Comparison of ENCODE assay signal across 23 mouse cellular contexts in genomic region chr5:66084541-66084940, GRCm38 (mm10).
DNase-seq lines count a peak whose midpoint lies in the region; ATAC-seq and TF ChIP-seq lines count a peak whose summit lies in the region.
"Had no signal": no experiment of that assay in that cellular context is flagged by ENCODE, and none has a peak within 500 bp of the region (broad histone marks: within the 10 kb centered on the region; RNA-seq: fewer than 3 reads in every experiment).

No protein-coding gene starts in this region.

- 52% methylated on average over 3 of the region's 3 CpGs for WGBS in kidney, adult 2 months
- 86% methylated on average over 3 of the region's 3 CpGs for WGBS in kidney, embryonic 14.5 days
- WGBS in liver, postnatal 0 days (ENCODE audit: insufficient replicate concordance) = 58% methylated on average over 3 of the region's 3 CpGs
- WGBS in liver, embryonic 12.5 days (ENCODE audit: insufficient replicate concordance) = 66% methylated on average over 3 of the region's 3 CpGs

- H3K27me3 ChIP-seq in kidney, adult 2 months (replicated peaks; ENCODE audit: control insufficient read depth, insufficient read depth, low read length) = no peaks in the 10 kb centered on the region
- H3K27me3 ChIP-seq in kidney, embryonic 14.5 days (ENCODE audit: control insufficient read depth, insufficient read depth, low read length) = no peaks in the 10 kb centered on the region
- H3K27me3 ChIP-seq in liver, postnatal 0 days (ENCODE audit: insufficient read depth, low read length) = no peaks in the 10 kb centered on the region
- H3K27me3 ChIP-seq in liver, embryonic 12.5 days (replicated peaks) = no peaks in the 10 kb centered on the region
- H3K27me3 ChIP-seq: embryonic facial prominence, embryonic 13.5 days; embryonic facial prominence, embryonic 15.5 days had no signal

- TF ChIP-seq POLR2A in kidney, adult 2 months (IDR thresholded peaks at IDR 0.05; ENCODE audit: low read depth, low read length) = no peak

- no peak overlapping the region for H3K4me3 ChIP-seq in kidney, adult 2 months (ENCODE audit: insufficient read depth, low read depth, low read length)
- no peak overlapping the region for H3K4me3 ChIP-seq in kidney, embryonic 14.5 days (ENCODE audit: low read length)
- H3K4me3 ChIP-seq in liver, postnatal 0 days (ENCODE audit: low read depth, low read length) = no peak overlapping the region
- no peak overlapping the region for H3K4me3 ChIP-seq in liver, embryonic 12.5 days
- H3K4me3 ChIP-seq: embryonic facial prominence, embryonic 13.5 days; embryonic facial prominence, embryonic 15.5 days; erythroblast, embryonic 14.5 days; forebrain, embryonic 10.5 days; forebrain, embryonic 12.5 days had no signal

- no peak for TF ChIP-seq CTCF in kidney, adult 2 months (conservative IDR thresholded peaks at IDR 0.05; ENCODE audit: insufficient read depth, insufficient read length, low read depth, low read length)
- no peak for TF ChIP-seq CTCF in liver, postnatal 0 days (IDR thresholded peaks at IDR 0.05; ENCODE audit: low read depth)

- TF ChIP-seq EP300 in liver, postnatal 0 days (IDR thresholded peaks at IDR 0.05; ENCODE audit: low read depth) = no peak

- H3K27ac ChIP-seq in kidney, adult 2 months (ENCODE audit: insufficient read depth, low read depth, low read length) = peak overlapping the region; percentile 35
- H3K27ac ChIP-seq in kidney, embryonic 14.5 days (ENCODE audit: low read depth, low read length) = no peak overlapping the region
- 0 out of 2 replicates have a peak overlapping the region, but pooled peaks have one; percentile 18 for H3K27ac ChIP-seq in liver, postnatal 0 days (ENCODE audit: low read depth)
- no peak overlapping the region for H3K27ac ChIP-seq in liver, embryonic 12.5 days
- H3K27ac ChIP-seq: embryonic facial prominence, embryonic 13.5 days; embryonic facial prominence, embryonic 15.5 days; forebrain, embryonic 10.5 days; forebrain, embryonic 12.5 days had no signal

- H3K4me2 ChIP-seq in kidney, embryonic 14.5 days (replicated peaks; ENCODE audit: low read depth, low read length) = no peak overlapping the region
- no peak overlapping the region for H3K4me2 ChIP-seq in liver, postnatal 0 days (ENCODE audit: low read depth, low read length)
- H3K4me2 ChIP-seq in liver, embryonic 12.5 days = no peak overlapping the region
- H3K4me2 ChIP-seq: embryonic facial prominence, embryonic 13.5 days; embryonic facial prominence, embryonic 15.5 days; forebrain, embryonic 12.5 days had no signal

- H3K9me3 ChIP-seq in kidney, embryonic 14.5 days (ENCODE audit: control insufficient read depth, low read length) = no peaks in the 10 kb centered on the region
- no peaks in the 10 kb centered on the region for H3K9me3 ChIP-seq in liver, postnatal 0 days (ENCODE audit: low read length)
- no peaks in the 10 kb centered on the region for H3K9me3 ChIP-seq in liver, embryonic 12.5 days (replicated peaks)
- H3K9me3 ChIP-seq: embryonic facial prominence, embryonic 13.5 days; embryonic facial prominence, embryonic 15.5 days; forebrain, embryonic 10.5 days; forebrain, embryonic 12.5 days had no signal

- ATAC-seq in kidney, embryonic 14.5 days (ENCODE audit: low FRiP score, low TSS enrichment) = no peak
- no peak for ATAC-seq in liver, postnatal 0 days
- ATAC-seq in liver, embryonic 12.5 days = no peak
- ATAC-seq: CD4-positive, CD25-positive, alpha-beta regulatory T cell, adult 4 months; forebrain, embryonic 14.5 days; forebrain, embryonic 16.5 days had no signal

- H3K9ac ChIP-seq in kidney, embryonic 14.5 days (ENCODE audit: low read depth, low read length) = no peak overlapping the region
- H3K9ac ChIP-seq in liver, postnatal 0 days (replicated peaks) = no peak overlapping the region
- no peak overlapping the region for H3K9ac ChIP-seq in liver, embryonic 12.5 days
- H3K9ac ChIP-seq: embryonic facial prominence, embryonic 13.5 days; embryonic facial prominence, embryonic 15.5 days; forebrain, embryonic 12.5 days had no signal

- DNase-seq in kidney, adult 2 months = no peak
- no peak for DNase-seq in liver, postnatal 0 days
- DNase-seq in cerebellum, adult 9-10 months = no peak
- DNase-seq: adrenal gland, adult 2 months; adrenal gland, postnatal 10 days; adrenal gland, postnatal 25 days; B cell, adult 2 months; cerebellum, adult 11-12 months; cerebellum, adult 2 months; cerebellum, adult 9-11 months; cerebellum, postnatal 14 days; cerebellum, postnatal 36 days; embryo, embryonic 11 days had no signal

- H3K36me3 ChIP-seq in kidney, adult 2 months (ENCODE audit: control insufficient read depth, insufficient read depth, low read length) = no peaks in the 10 kb centered on the region
- no peaks in the 10 kb centered on the region for H3K36me3 ChIP-seq in kidney, embryonic 14.5 days (ENCODE audit: control insufficient read depth, insufficient read depth, low read length)
- no peaks in the 10 kb centered on the region for H3K36me3 ChIP-seq in liver, postnatal 0 days (replicated peaks; ENCODE audit: insufficient read depth, low read length)
- no peaks in the 10 kb centered on the region for H3K36me3 ChIP-seq in liver, embryonic 12.5 days
- H3K36me3 ChIP-seq: embryonic facial prominence, embryonic 13.5 days; embryonic facial prominence, embryonic 15.5 days; forebrain, embryonic 10.5 days; forebrain, embryonic 12.5 days had no signal

- H3K4me1 ChIP-seq in kidney, adult 2 months (ENCODE audit: control insufficient read depth, insufficient read depth, low read length) = peaks cover 19% of the 10 kb centered on the region; the same call in 1 of the 2 replicates
- H3K4me1 ChIP-seq in kidney, embryonic 14.5 days (ENCODE audit: control insufficient read depth, insufficient read depth, low read length) = peaks cover 6% of the 10 kb centered on the region; the same call in 1 of the 2 replicates
- peaks cover 34% of the 10 kb centered on the region for H3K4me1 ChIP-seq in liver, postnatal 0 days (ENCODE audit: insufficient read depth)
- peaks cover 9% of the 10 kb centered on the region for H3K4me1 ChIP-seq in liver, embryonic 12.5 days
- H3K4me1 ChIP-seq: forebrain, embryonic 12.5 days had no signal

Comparison
In these comparisons a context has a peak if more than half of its experiments do, and no peak if none do; other contexts are left out.
1. H3K27ac ChIP-seq: peak in kidney, adult 2 months (single experiment) and liver, postnatal 0 days (single experiment); none in kidney, embryonic 14.5 days (single experiment) and liver, embryonic 12.5 days (single experiment).